Mouse (Mus musculus) C2C12 (cell line): ENCODE results near the gene Zfp638. TPM values are rescaled to one million over a fixed set of nuclear protein-coding genes. Genes with fewer than 3 reads are reported as not detected.

Experiments used
- H3K27me3 ChIP-seq: one replicate; pipeline ENCODE4 v1.6.1; 2011; ENCODE audit not compliant: control insufficient read depth, insufficient read depth, insufficient read length
- H3K36me3 ChIP-seq: one replicate; pipeline ENCODE4 v1.6.1; 2011; ENCODE audit not compliant: control insufficient read depth, insufficient read depth
- H3K4me3 ChIP-seq: one replicate; pipeline ENCODE4 v1.5.1; 2011; ENCODE audit warnings: mild to moderate bottlenecking, control low read depth; ENCODE audit not compliant: poor library complexity, insufficient read depth, severe bottlenecking
- H3K79me2 ChIP-seq: one replicate; pipeline ENCODE4 v1.6.1; 2011; ENCODE audit not compliant: control insufficient read depth, insufficient read depth
- H3K79me3 ChIP-seq: one replicate; pipeline ENCODE4 v1.6.1; 2011; ENCODE audit warnings: low read depth, control low read depth
- H3ac ChIP-seq: one replicate; pipeline ENCODE3; 2011; ENCODE audit warnings: low read depth; ENCODE audit not compliant: control insufficient read depth, insufficient read length
- CEBPB ChIP-seq: IDR thresholded peaks from one replicate; pipeline ENCODE4 v1.6.1; 2011; ENCODE audit warnings: low read depth, mild to moderate bottlenecking, control low read depth, moderate library complexity
- CTCF ChIP-seq: IDR thresholded peaks from one replicate; pipeline ENCODE4 v1.5.1; 2011; ENCODE audit not compliant: control insufficient read depth, insufficient read depth, insufficient read length
- FOSL1 ChIP-seq: IDR thresholded peaks from one replicate; pipeline ENCODE4 v1.8.0; 2011; ENCODE audit warnings: mild to moderate bottlenecking, low read length; ENCODE audit not compliant: poor library complexity, insufficient read depth, severe bottlenecking
- MAX ChIP-seq: IDR thresholded peaks from one replicate; pipeline ENCODE4 v1.6.1; 2011; ENCODE audit warnings: mild to moderate bottlenecking, control low read depth
- MYOD1 ChIP-seq: IDR thresholded peaks from one replicate; pipeline ENCODE4 v1.6.1; 2011; ENCODE audit warnings: low read depth; ENCODE audit not compliant: control insufficient read depth, insufficient read length
- MYOG ChIP-seq: IDR thresholded peaks from one replicate; pipeline ENCODE4 v1.6.1; 2011; ENCODE audit not compliant: control insufficient read depth, insufficient read length; ENCODE audit errors: extremely low read depth
- USF1 ChIP-seq: IDR thresholded peaks from one replicate; pipeline ENCODE4 v1.6.1; 2011; ENCODE audit warnings: low read depth, mild to moderate bottlenecking, control low read depth, moderate library complexity
- polyA plus RNA-seq: library from polyadenylated mRNA; unstranded; fragments of >200 nt; fragmentation: generic; extraction: Trizol; gene quantifications from one replicate; pipeline ENCODE4 v1.2.1, GENCODE M21; 2012; ENCODE audit warnings: missing spikeins

The Zfp638 gene
- polyA plus RNA-seq, 1 experiment, result 7.0 TPM

GRCm38 (mm10) chr6:84016851-84017250, 149.9 kb downstream of the Zfp638 start:
- Histone ChIP-seq H3K36me3 (no peaks in the 10 kb centered on the region), H3K79me2 (no peaks in the 10 kb centered on the region), H3K79me3 (no peaks in the 10 kb centered on the region), H3K4me3 (no peak overlapping the region), H3K27me3 (no peaks in the 10 kb centered on the region), H3ac (no peak overlapping the region)
- no peak for TF ChIP-seq MYOD1
- TF ChIP-seq MAX, result no peak
- no peak for TF ChIP-seq FOSL1
- TF ChIP-seq USF1, result no peak
- no peak for TF ChIP-seq CEBPB
- TF ChIP-seq MYOG, result no peak
- TF ChIP-seq CTCF, result no peak

GRCm38 (mm10) chr6:84017392-84017791, 150.5 kb downstream of the Zfp638 start:
- H3K4me3 ChIP-seq, result no peak overlapping the region
- H3K36me3 ChIP-seq, result no peaks in the 10 kb centered on the region
- H3ac ChIP-seq, result no peak overlapping the region
- no peaks in the 10 kb centered on the region for H3K79me2 ChIP-seq
- TF ChIP-seq USF1 (no peak), CEBPB (no peak), CTCF (peak; percentile 15)
- no peaks in the 10 kb centered on the region for H3K79me3 ChIP-seq
- H3K27me3 ChIP-seq, result no peaks in the 10 kb centered on the region

- no peak overlapping the region for H3ac ChIP-seq
- no peaks in the 10 kb centered on the region for H3K27me3 ChIP-seq
- no peaks in the 10 kb centered on the region for H3K79me2 ChIP-seq
- H3K36me3 ChIP-seq, result no peaks in the 10 kb centered on the region
- no peak overlapping the region for H3K4me3 ChIP-seq
- no peaks in the 10 kb centered on the region for H3K79me3 ChIP-seq
- no peak for TF ChIP-seq FOSL1
- no peak for TF ChIP-seq USF1
- TF ChIP-seq MYOD1, result no peak
- no peak for TF ChIP-seq MAX
- TF ChIP-seq CEBPB, result no peak
- TF ChIP-seq CTCF, result no peak
Observed at GRCm38 (mm10) chr6:84018906-84019550, 152.1 kb downstream of the Zfp638 start.

- TF ChIP-seq CEBPB (no peak), CTCF (no peak)
- Histone ChIP-seq H3K79me2 (no peaks in the 10 kb centered on the region), H3ac (no peak overlapping the region), H3K4me3 (no peak overlapping the region), H3K36me3 (no peaks in the 10 kb centered on the region), H3K27me3 (no peaks in the 10 kb centered on the region), H3K79me3 (no peaks in the 10 kb centered on the region)
Observed at GRCm38 (mm10) chr6:84020002-84020401, 153.1 kb downstream of the Zfp638 start.

GRCm38 (mm10) chr6:84021990-84022389, 155.1 kb downstream of the Zfp638 start:
- no peak overlapping the region for H3K4me3 ChIP-seq
- H3K79me2 ChIP-seq, result no peaks in the 10 kb centered on the region
- TF ChIP-seq USF1, result no peak
- no peak for TF ChIP-seq FOSL1
- no peak for TF ChIP-seq MYOG
- TF ChIP-seq MYOD1, result no peak
- no peak for TF ChIP-seq CEBPB
- no peak for TF ChIP-seq CTCF
- TF ChIP-seq MAX, result no peak
- no peaks in the 10 kb centered on the region for H3K36me3 ChIP-seq
- no peaks in the 10 kb centered on the region for H3K27me3 ChIP-seq
- H3K79me3 ChIP-seq, result no peaks in the 10 kb centered on the region
- no peak overlapping the region for H3ac ChIP-seq

- no peaks in the 10 kb centered on the region for H3K79me3 ChIP-seq
- H3K36me3 ChIP-seq, result no peaks in the 10 kb centered on the region
- H3K4me3 ChIP-seq, result no peak overlapping the region
- H3ac ChIP-seq, result no peak overlapping the region
- H3K79me2 ChIP-seq, result no peaks in the 10 kb centered on the region
- H3K27me3 ChIP-seq, result no peaks in the 10 kb centered on the region
- TF ChIP-seq CTCF (no peak), FOSL1 (no peak), CEBPB (no peak), USF1 (no peak), MYOG (no peak), MAX (no peak), MYOD1 (no peak)
Observed at GRCm38 (mm10) chr6:84025636-84026035, 158.7 kb downstream of the Zfp638 start.
